Mouse (Mus musculus) T-helper 17 cell (primary cell): ENCODE measurements at regions not wholly inside any gene's neighbourhood (a gene's known extent, or its start where the extent isn't known, plus 50 kb on each side); places are given as distances from the start of the nearest gene placed in this dataset.

Experiments used
- in situ Hi-C, 2 experiments: fragments of 300-600 bp; cut with MboI, MseI; formaldehyde crosslinking; loops; 1 replicate in 1 of 2; 2 replicates in 1 of 2; pipeline ENCODE4 v1.15.1; 2025; ENCODE audit warnings: high pct_unique_total_duplicates in 2 of 2

DNA sequence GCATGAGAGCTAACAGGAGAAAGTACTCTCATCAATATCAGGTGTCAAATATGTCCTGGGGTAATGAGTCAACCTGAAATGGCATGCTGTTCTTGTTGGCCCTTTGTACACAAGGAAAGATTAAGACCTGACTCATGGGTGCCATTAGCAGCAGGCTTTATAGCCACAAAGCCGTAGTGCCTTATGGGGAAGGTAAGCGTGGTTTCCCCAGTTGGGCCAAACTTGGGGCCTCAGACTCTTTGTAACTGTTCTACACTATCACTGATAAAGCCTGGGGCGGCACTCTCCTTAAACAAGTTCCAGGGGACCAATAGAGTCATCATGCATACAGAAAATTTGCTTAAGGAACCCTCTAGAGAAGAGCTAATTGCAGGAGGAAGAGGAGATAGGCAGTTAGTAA, 1228.9 kb upstream of the A1bg start:
- in situ Hi-C loops = no loop called here

DNA sequence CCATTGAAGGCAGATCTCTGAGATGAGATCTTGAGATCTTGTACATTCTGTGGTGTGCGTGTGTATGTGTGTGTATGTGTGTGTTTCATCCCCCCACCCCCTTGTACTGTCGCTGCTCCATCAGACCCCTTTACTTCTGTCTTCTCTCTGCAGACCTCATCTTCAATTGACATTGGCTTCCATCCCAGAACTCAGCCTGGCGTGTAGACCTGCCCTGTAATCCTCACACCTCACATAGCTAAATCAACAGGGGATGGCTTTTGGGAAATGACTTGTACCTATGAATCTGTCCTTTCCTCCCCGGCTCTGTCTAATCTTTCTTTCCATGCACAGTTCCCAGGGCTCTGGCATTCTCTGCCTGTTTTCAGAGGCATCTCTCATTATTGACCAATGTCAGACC, 1227.5 kb upstream of the A1bg start:
- in situ Hi-C loops = no loop called here

DNA sequence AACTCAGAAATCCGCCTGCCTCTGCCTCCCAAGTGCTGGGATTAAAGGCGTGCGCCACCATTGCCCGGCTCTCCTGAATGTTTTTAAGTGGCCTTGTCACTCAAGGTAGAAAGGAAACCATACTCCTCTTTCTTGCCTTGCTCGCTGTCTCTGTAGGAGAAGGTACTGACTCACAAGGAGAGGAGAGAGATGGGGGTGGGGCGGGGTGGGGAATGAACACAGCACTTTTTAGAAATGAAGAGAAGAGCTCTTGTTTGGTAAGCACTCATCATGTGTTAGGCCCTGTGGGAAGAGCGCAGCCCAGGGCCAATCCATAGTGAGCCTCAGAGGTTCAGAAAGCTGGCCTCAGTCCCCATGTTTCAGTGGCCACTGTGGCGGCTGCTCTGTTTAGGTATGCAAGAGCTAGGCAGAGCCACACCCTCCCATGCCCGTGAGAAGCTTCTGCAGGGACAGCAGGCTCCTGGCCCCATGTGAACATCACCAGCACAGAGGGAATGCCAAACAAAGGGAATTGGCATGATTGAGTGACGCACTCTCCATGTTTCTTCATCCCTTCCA, 1225.9 kb upstream of the A1bg start:
- in situ Hi-C loops = loop anchor here in 1 of 2 experiments (10.0 kb wide), 1 partner anchor 586 kb away; no protein-coding TSS in a partner anchor

DNA sequence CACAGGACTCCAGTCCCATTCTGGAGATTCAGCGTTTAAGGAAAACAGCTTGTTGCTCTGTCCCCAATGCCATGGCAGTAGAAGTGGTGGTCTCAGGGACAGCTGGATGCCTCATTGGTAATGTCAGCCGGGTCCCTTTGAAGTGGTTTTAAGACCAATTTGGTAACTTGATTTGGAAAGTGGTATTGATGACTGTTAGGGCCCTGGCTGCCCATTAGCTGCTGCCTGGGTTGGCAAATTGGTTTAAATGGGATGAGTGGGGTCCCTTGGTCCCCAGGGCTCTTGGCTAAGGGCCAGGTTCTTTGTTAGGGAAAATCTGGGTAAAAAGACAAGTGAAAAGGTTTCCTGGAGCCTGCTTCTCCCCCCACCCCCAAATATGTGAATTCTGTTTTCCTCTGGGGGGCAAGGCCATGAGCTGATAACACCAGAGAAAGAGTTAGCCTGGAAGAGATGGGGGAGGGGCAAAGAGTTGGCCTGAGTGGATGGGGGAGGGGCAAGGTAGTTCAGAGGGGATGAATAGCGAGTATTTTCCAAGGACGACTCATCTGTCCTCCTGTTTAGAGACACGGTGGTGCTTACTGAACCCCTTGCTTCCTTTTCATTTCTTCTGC, 1224.6 kb upstream of the A1bg start:
- in situ Hi-C loops = loop anchor here in 1 of 2 experiments (10.0 kb wide), 1 partner anchor 587 kb away; no protein-coding TSS in a partner anchor

DNA sequence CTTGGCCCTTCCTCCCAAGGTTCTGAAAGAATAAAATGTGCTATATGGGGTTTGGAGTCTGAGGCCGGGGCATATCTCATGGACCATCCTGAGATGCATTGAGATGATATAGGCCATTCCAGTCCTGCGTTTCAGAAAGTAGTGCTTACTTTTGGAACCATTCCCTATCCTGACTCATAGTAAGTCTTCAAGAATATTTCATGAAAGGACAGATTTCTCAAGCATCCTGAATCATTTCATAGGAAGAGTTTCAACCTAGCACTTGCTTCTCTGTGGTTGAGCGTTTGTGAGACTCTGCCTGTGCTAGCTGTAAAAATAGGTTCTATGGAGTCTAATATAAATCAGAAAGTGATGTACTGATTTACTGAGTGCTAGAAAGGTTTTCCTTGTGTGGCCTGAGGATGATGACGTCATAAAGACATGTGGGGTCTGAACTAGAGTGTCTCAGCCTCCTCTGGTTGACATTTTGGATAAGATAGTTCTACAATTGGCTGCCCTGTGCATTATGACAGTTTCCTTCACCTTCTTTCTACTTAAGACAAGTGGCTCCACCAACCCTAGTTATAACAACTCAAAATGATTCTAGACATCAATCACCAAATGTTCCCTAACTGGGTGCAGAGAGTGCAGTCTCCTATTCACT, 1223.0 kb upstream of the A1bg start:
- in situ Hi-C loops = loop anchor here in 1 of 2 experiments (10.0 kb wide), 1 partner anchor 589 kb away; no protein-coding TSS in a partner anchor

DNA sequence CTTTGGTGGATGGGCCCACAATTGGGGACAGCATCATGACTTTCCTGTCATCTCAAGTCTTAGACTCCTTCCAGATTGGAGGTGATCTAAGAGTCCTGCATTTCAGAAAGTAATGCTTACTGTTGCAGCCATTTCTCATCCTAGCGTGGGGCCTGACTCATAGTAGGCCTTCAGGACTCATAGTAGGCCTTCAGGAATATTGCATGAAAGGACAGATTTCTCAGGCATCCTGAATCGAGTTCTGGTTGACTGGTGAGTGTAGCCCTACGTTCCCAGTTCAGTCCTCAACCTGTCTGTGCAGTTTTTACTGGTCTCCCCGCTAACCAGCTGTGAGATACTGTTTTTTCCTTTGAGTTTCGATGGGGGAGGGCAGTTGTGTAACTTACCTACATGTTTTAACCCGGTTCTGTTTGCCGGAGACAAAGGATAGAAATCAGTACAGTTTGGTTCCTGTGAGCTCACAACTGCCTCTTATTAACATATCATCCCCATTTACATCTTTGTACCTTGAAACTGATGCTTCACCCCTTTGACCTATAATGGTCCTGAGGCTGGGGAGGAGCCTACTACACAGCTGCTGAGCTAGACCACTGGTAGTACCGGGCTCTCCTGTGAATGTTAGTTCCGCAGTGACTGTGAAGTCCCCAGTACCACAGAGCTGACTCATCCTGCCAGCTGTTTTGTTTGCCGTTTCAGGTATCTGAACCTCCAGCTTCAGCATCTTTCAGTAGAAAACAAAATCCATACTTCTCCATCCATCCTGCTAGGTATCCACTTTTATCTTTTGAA, 1222.2 kb upstream of the A1bg start:
- in situ Hi-C loops = loop anchor here in 1 of 2 experiments (10.0 kb wide), 1 partner anchor 590 kb away; no protein-coding TSS in a partner anchor

DNA sequence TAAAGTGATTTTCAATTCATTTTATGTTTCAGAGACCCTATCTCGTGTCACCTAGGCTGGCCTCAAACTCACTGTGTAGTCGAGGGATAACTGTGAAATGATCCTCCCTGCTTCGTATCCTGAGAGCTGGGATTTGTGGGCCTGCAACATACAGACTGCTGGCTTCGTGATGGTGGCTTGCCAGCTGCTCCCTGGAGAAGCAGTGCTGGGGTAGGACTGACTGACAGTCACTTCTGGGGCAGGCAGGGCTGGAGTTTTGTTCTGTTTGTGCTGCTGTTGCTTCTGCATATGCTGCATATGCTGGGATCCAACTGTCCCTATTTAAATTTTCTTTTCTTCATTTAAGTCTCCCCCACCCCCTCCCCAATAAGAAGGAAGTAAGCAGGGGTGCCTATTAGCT, 1217.0 kb upstream of the A1bg start:
- in situ Hi-C loops = loop anchor here in 1 of 2 experiments (10.0 kb wide), 1 partner anchor 595 kb away; no protein-coding TSS in a partner anchor

DNA sequence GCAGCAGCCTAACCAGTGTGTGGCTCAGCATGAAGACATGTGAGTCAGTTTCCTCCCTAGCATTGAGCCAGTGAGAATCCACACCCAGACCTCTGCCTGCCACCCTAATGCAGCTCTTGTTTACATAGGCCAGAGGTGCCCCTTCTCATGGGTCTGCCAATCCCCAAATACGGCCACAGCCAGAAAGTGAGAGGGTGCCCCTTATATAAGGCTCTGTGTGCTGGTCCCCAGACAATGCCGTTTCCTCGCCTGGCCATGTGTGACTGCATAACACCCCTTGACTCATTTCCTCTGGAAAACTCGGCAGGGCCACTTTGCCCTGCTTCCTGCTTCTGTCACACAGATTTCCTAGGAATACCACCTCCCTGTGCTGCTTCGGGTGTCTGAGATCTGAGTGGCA, 1216.4 kb upstream of the A1bg start:
- in situ Hi-C loops = no loop called here

DNA sequence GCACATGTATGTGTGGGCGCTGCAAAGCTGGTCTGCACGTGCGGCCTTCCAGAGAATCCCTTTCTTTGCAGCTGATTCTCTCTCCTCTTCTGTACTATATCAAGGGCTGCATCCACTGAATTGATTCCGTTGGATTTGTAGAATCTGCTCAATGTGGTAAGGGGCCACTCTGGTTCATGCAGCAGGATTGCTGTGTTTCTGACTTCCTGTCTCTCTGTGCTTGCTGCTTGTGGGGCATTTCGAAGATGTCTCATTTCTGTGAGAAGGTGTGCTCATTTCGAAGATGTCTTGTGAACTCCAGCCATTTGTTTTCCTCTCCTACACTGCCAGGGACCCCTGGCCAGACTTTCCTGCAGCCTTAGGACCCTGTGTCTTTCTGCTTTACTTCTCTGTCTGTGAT, 1215.9 kb upstream of the A1bg start:
- in situ Hi-C loops = no loop called here

DNA sequence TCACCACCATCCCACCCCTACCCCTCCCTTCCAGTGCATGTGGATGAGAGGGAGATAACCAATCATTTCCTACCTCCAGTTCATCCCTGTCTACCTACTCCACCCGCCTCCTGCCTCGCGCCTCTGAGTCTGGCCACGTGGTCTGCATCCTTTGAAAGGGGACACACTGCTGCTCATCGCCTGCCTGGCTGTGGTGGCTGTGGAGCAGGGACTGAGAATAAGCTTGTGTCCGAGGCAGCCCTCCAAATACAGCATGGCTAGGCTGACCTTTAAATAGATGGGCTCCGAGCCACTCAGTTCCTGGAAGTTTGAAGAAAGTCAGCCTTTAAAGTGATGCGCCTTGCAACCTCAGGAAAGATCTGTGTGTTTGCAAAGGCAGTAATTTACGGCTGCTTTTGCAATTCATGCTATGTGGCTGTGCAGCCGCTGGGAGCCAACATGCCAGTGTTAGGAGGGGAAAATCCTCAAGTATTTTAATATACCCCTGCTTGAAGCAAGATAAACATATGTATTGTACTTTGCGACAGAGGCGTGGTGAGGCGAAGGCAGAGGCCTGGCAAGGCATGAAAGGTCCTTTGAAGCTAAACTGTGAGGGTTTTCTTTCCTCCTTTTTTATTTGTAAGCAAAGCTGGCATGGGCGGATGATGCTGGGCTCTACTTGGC, 1214.3 kb upstream of the A1bg start:
- in situ Hi-C loops = no loop called here

DNA sequence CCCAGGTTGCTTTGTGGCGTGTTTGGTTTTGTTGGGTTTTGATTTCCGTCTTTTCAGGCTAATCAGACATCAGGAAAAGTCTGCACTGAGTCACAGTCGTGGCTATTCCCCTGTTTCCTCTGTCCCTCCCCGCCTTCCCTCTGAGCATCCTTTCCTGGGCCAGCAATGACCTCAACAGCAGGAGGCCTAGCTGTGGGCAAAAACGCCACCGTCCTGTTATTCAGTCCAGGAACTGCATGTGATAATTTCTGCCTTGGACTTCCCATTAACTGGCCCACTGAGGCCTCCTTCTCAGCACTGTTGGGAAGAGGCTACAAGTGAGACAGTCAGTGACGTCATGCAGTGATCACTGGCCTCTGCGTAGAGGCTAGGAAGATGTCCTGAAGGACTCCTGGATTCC, 1212.0 kb upstream of the A1bg start:
- in situ Hi-C loops = no loop called here

DNA sequence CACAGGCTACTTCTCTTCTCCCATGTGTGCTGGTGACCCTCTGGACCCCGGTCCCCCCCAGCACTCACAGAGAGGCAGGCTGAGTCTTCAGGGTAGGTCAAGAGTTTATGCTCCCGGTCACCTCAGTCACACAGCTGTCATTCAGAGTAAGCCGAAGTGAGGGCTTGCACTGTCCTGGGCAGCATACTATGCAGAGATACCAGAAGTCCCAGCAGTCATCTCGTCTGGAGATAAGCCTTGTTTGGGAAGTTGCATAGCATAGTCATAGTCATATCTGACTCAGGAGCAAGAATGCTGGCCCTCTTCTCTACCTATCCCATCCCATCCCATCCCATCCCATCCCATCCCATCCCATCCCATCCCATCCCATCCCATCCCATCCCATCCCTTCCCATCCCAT, 1211.5 kb upstream of the A1bg start:
- in situ Hi-C loops = no loop called here

DNA sequence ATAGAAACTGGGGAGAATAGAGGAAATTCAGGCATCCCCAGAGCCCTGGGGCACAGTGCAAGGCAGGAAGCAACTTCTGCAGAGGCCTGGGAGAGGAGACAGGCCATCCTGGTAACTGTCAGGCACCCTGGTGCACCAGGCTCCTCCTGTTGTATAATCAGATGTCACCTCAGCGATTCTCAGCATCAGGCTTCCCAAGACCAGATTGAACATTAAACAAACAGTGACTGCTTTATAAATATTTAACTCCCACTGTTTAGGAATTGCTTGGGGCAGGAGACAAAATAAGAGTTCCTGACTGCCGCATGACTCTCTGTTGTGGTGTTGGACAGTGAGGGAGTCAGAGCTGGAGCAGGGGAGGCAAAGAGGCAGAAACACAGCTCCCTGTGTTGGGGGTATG, 1210.1 kb upstream of the A1bg start:
- in situ Hi-C loops = no loop called here

DNA sequence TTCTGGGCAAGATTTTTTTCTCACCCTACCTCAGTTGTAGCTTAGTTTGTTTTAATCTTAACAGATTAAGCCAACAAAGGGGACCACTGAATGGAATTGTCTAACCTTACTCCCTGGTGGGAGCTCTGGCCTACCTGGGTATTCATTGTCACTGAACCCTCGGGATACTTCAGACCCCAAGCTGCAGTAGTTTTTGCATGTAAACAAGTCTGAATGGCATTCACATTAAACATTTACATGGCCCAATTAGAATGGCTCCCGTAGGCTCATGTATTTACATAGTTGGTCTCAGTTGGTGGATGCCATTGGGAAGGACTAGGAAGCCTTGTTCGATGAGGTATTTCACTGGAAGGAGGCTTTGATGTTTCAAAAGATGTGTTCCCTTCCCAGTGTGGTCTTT, 1208.9 kb upstream of the A1bg start:
- in situ Hi-C loops = no loop called here

DNA sequence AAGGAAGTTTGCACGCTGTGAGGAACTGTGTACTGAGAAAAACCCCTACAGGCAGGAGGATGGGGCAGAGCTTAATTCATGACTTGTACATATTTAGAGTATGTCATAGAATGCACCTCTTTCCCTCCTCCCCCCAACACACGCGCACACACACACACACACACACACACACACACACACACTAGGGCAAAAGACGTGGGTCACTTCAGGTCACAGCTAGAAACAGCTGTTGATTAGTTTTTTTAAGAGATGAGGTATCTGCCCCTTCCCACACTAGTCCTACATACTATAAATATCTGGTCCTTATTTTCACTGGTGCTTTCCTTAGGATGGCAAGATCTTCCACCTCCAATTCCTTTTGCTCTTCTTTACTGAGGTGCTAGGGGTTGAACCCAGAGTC, 1207.7 kb upstream of the A1bg start:
- in situ Hi-C loops = no loop called here

DNA sequence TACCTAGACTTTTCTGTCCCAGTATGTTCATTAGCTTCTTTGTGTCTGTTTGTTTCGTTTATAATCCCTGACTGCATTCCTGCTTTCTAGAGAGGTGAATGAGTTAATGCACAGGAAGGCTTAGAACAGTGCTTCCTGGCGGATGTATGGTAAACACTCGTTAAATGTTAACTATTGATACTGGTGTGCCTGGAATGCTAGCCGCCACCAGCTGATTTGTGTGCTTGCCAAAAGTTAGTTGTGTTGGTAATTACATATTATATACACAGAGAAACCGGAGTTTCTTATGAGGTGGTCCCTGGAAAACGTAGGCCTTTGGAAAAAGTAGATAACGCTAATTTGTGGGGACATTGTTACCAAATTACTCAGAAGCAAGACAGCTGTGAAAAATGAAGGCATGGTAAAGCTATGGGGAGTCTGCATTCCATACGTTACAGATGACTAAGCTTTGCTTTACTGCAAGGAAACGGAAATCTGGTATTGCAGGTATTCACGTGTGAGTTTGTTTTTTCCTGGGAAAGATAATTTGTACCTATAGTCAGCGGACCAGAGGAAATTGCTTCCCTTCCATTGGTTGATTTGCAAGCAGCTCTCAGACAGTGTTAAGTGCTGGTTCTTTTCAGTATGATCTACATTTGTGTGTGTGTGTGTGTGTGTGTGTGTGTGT, 1205.9 kb upstream of the A1bg start:
- in situ Hi-C loops = no loop called here

DNA sequence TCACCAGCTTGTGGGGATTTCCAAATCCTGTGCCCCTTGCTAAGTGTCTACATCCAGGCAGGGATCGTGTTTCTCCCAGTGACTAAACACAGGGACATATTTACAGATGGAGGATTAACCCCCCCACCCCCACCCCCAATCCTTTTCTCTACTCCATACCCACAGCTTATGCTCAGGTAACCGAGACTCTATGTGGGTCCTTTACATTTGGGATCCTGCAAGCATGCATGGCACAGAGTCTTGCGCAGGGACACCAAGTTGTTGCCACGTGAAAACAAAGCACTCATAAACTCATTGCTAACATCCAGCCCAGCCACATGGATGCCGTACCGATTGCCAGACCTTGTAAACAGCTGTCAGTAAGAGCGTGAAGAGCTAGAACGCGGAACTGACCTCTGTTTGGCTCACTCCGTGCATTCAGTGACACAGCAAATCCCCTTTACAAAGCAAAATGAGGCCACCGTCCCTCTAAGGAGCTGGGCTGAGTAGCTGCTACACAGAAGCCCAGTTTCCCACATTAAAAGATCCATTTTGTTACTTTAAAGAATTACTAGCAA, 1204.9 kb upstream of the A1bg start:
- in situ Hi-C loops = no loop called here

DNA sequence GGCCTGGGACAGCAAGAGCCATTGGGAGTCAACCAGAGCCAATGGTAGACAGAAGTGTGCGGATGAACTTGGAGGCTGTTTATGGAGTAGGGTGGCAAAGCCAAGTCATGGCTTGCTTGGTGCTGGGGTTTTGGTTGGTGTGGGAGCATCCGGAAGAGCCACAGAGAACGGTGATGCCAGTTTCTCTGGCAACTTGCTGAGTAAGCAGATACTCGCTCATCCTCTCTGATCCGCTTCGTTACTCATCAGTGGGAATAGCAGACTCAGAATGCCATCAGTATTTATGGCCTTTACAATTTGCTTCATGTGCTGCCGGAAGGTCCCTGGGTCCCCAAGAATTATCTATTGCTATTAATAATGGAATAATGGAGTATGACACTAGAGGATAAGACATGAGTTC, 1202.9 kb upstream of the A1bg start:
- in situ Hi-C loops = no loop called here

DNA sequence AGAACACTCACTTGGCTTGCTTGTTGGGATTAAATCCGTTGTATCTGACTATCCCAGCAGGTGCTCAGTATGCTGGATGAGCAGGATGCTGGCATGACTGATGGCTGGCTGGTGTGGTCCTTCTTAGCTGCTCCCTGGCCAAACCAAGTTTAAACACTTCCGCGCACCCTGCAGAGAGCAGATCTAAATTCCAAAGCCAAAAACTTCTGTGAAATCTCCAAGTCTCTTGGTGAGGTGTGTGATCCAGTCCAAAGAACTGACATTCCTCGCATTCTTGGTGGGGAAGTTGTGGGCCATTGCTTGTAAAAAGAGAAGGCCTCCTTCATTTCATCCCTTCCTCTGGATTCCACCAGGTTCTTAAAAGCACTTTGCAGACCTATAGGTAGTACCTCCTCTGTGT, 1200.9 kb upstream of the A1bg start:
- in situ Hi-C loops = loop anchor here in 1 of 2 experiments (5.0 kb wide), 1 partner anchor 41 kb away; no protein-coding TSS in a partner anchor

DNA sequence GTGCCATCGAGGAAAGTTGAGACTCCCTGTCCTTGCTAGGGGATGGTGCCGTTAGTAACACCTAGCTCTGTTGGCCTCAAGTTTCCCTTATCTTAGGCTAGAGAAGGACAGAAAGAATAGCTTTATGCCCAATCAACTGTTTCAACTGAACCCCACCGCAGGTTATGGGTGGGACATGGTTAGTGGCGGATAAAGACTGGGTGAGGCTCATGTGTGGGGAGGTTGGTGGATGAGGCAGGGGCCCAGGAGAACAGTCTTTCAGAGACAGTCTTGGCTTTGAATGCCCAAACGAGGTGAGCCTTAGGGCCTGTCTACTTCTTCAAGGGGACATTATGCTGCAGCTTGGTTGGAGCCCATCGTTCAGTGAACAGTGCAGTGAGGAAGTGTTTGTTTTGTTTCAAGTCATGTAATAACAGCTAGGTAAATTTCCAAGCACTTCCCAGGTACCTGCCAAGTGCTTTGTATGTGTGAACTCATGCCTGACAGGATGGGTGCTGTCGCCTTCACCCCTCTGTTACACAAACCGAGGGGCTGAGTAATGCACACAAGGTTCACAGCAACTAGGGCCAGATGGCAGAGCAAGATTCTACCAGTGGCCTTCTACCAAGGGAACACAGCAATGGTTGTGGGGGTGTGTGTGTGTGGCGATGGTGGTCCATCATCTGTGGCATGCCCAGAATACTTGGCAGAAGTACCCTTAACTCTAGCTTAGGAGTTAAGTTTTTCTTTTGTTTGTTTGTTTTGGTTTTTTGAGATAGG, 1199.6 kb upstream of the A1bg start:
- in situ Hi-C loops = loop anchor here in 1 of 2 experiments (5.0 kb wide), 1 partner anchor 40 kb away; no protein-coding TSS in a partner anchor
